Comparison of ENCODE assay signal across 1 mouse cellular context in genomic region chr9:106454888-106455681, GRCm38 (mm10).
TF ChIP-seq lines count a peak whose summit lies in the region.

No protein-coding gene starts in this region.

TF ChIP-seq in CH12.LX, 34 proteins besides CTCF, POLR2A, EP300 and RAD21:
- TF ChIP-seq TBP (conservative IDR thresholded peaks at IDR 0.05; ENCODE audit: low read depth, low read length) (no peak), MEF2A (IDR thresholded peaks at IDR 0.05; ENCODE audit: borderline replicate concordance, low read depth, low read length) (no peak), USF1 (IDR thresholded peaks at IDR 0.05; ENCODE audit: low read depth, low read length) (no peak), SIN3A (IDR thresholded peaks at IDR 0.05; ENCODE audit: low read length) (no peak), MAFK (IDR thresholded peaks at IDR 0.05; ENCODE audit: insufficient replicate concordance, low read length) (no peak), UBTF (IDR thresholded peaks at IDR 0.05; ENCODE audit: low read depth, low read length) (no peak), MYC (IDR thresholded peaks at IDR 0.05; ENCODE audit: low read depth, low read length) (no peak), KAT2A (IDR thresholded peaks at IDR 0.05; ENCODE audit: insufficient replicate concordance, low read length) (no peak), RCOR1 (conservative IDR thresholded peaks at IDR 0.05; ENCODE audit: low read depth, low read length) (no peak), ETS1 (conservative IDR thresholded peaks at IDR 0.05; ENCODE audit: low read depth, low read length) (no peak), ZC3H11A (IDR thresholded peaks at IDR 0.05; ENCODE audit: low read depth, low read length) (no peak), E2F4 (IDR thresholded peaks at IDR 0.05; ENCODE audit: insufficient replicate concordance, low read depth, low read length) (no peak), SMC3 (IDR thresholded peaks at IDR 0.05; ENCODE audit: low read depth, low read length) (no peak), TCF12 (IDR thresholded peaks at IDR 0.05; ENCODE audit: low read depth, low read length) (no peak), CHD2 (IDR thresholded peaks at IDR 0.05; ENCODE audit: low read length) (no peak), ZMIZ1 (IDR thresholded peaks at IDR 0.05; ENCODE audit: low read depth, low read length) (no peak), ELF1 (IDR thresholded peaks at IDR 0.05; ENCODE audit: low read depth, low read length) (no peak)
